Mouse (Mus musculus) neural tube, embryonic 14.5 days (tissue): ENCODE data around the gene Odaph. TPM values are rescaled to one million over a fixed set of nuclear protein-coding genes. Genes with fewer than 3 reads are reported as not detected.
A peak's percentile ranks its signal among the peaks of the same experiment; 100 is the strongest.

Experiments
- ATAC-seq: fragments of 200-750 bp; cut with Nextera tagmentation; 2 replicates; pipeline ENCODE4 v1.8.0; 2017; ENCODE audit warnings: low read depth, mild to moderate bottlenecking, moderate TSS enrichment, moderate library complexity
- H3K27ac ChIP-seq: fragments of 300-500 bp; sonication (generic); 2 replicates; pipeline ENCODE4 v1.5.1; 2014; ENCODE audit warnings: low read depth, mild to moderate bottlenecking, control low read depth, low read length, moderate library complexity, mixed read lengths
- H3K27me3 ChIP-seq: fragments of 300-500 bp; sonication (generic); 2 replicates; pipeline ENCODE4 v1.6.1; 2014; ENCODE audit warnings: low read length; ENCODE audit not compliant: control insufficient read depth, insufficient read depth
- H3K36me3 ChIP-seq: fragments of 300-500 bp; sonication (generic); 2 replicates; pipeline ENCODE4 v1.6.1; 2014; ENCODE audit warnings: low read length, mixed read lengths; ENCODE audit not compliant: control insufficient read depth, insufficient read depth
- H3K4me1 ChIP-seq: fragments of 300-500 bp; sonication (generic); 2 replicates; pipeline ENCODE4 v1.6.1; 2014; ENCODE audit warnings: low read length; ENCODE audit not compliant: control insufficient read depth, insufficient read depth
- H3K4me2 ChIP-seq: fragments of 300-500 bp; sonication (generic); 2 replicates; pipeline ENCODE4 v1.6.1; 2014; ENCODE audit warnings: mild to moderate bottlenecking, low read depth, low read length, control low read depth
- H3K4me3 ChIP-seq: fragments of 300-500 bp; sonication (generic); 2 replicates; pipeline ENCODE4 v1.5.1; 2014; ENCODE audit warnings: low read depth, low read length, control low read depth, mixed read lengths
- H3K9ac ChIP-seq: fragments of 300-500 bp; sonication (generic); replicated peaks from 2 replicates; pipeline ENCODE4 v1.6.1; 2014; ENCODE audit warnings: low read depth, mild to moderate bottlenecking, control low read depth, low read length, mixed read lengths
- H3K9me3 ChIP-seq: fragments of 300-500 bp; sonication (generic); 2 replicates; pipeline ENCODE4 v1.6.1; 2016; ENCODE audit warnings: low read length; ENCODE audit not compliant: control insufficient read depth
- WGBS: fragments of 180-500 bp; shearing (Covaris S2); extraction: QIAGEN DNeasy Blood & Tissue Kit; methylation state at CpG from one replicate; pipeline ENCODE4 v1.1.7; 2014; 5-methylcytosine and 5-hydroxymethylcytosine counted together
- polyA plus RNA-seq: library from polyadenylated mRNA; unstranded; fragments of >200 nt; fragmentation: Nextera tagmentation; extraction: Ambion mirVana; gene quantifications from 2 replicates; pipeline ENCODE4 v1.2.1, GENCODE M21; 2014

Odaph gene
- polyA plus RNA-seq, 1 experiment from 2014 or later: 0.56 TPM

GRCm38 (mm10) chr5:91961370-91961769, 25.9 kb upstream of the Odaph start:
- no peak overlapping the region; the same call in 1 of the 2 replicates for H3K9ac ChIP-seq
- H3K9me3 ChIP-seq: no peaks in the 10 kb centered on the region
- H3K27me3 ChIP-seq: no peaks in the 10 kb centered on the region
- peak overlapping the region; percentile 76 for H3K4me3 ChIP-seq
- H3K36me3 ChIP-seq: peaks cover 8% of the 10 kb centered on the region; the same call in 1 of the 2 replicates
- no peak for ATAC-seq
- H3K4me2 ChIP-seq: peak overlapping the region; percentile 51
- no peak overlapping the region for H3K27ac ChIP-seq
- WGBS: 84% methylated on average over 1 of the region's 1 CpGs
- H3K4me1 ChIP-seq: peaks cover 23% of the 10 kb centered on the region

- H3K4me3 ChIP-seq: peak overlapping the region; percentile 76
These were observed 25.0 kb upstream of the Odaph start for GRCm38 (mm10) chr5:91962259-91962638.

GRCm38 (mm10) chr5:91962639-91963440, 24.4 kb upstream of the Odaph start, which contains the start of gene Rchy1:
Gene Rchy1 (minus strand): TSS chr5:91963068.
- no peaks in the 10 kb centered on the region for H3K36me3 ChIP-seq
- peak within 1 kb of the TSS; percentile 76 for H3K4me3 ChIP-seq
- H3K27ac ChIP-seq: peak within 1 kb of the TSS; percentile 99
- WGBS: under 1% methylated on average over 65 of the region's 65 CpGs
- H3K9ac ChIP-seq: peak within 1 kb of the TSS; percentile 75
- H3K27me3 ChIP-seq: no peaks in the 10 kb centered on the region
- ATAC-seq: peak; percentile 98
- H3K9me3 ChIP-seq: no peaks in the 10 kb centered on the region
- H3K4me1 ChIP-seq: peaks cover 23% of the 10 kb centered on the region
- peak within 1 kb of the TSS; percentile 51 for H3K4me2 ChIP-seq

More at GRCm38 (mm10) chr5:91962259-91962638, 25.0 kb upstream of the Odaph start:
- under 1% methylated on average over 14 of the region's 14 CpGs for WGBS
- peak overlapping the region; percentile 99 for H3K27ac ChIP-seq
- no peaks in the 10 kb centered on the region for H3K27me3 ChIP-seq
- H3K4me2 ChIP-seq: peak overlapping the region; percentile 51
- peaks cover 23% of the 10 kb centered on the region for H3K4me1 ChIP-seq
- H3K9me3 ChIP-seq: no peaks in the 10 kb centered on the region
- H3K9ac ChIP-seq: peak overlapping the region; percentile 75
- 0 out of 2 replicates have a peak, but pooled peaks cover 2% of the 10 kb centered on the region for H3K36me3 ChIP-seq
- ATAC-seq: no peak

GRCm38 (mm10) chr5:91972046-91972445, 15.2 kb upstream of the Odaph start:
- H3K4me3 ChIP-seq: no peak overlapping the region

GRCm38 (mm10) chr5:91974002-91974401, 13.3 kb upstream of the Odaph start:
- Histone ChIP-seq H3K36me3 (no peaks in the 10 kb centered on the region), H3K27ac (no peak overlapping the region), H3K4me1 (no peaks in the 10 kb centered on the region), H3K9ac (no peak overlapping the region), H3K9me3 (no peaks in the 10 kb centered on the region), H3K27me3 (no peaks in the 10 kb centered on the region), H3K4me2 (no peak overlapping the region), H3K4me3 (no peak overlapping the region)
- ATAC-seq: no peak
- WGBS: 90% methylated on average over 7 of the region's 7 CpGs

More at GRCm38 (mm10) chr5:91972046-91972445, 15.2 kb upstream of the Odaph start:
- H3K9ac ChIP-seq: no peak overlapping the region
- no peaks in the 10 kb centered on the region for H3K4me1 ChIP-seq
- H3K4me2 ChIP-seq: no peak overlapping the region
- no peaks in the 10 kb centered on the region for H3K36me3 ChIP-seq
- H3K9me3 ChIP-seq: no peaks in the 10 kb centered on the region
- no peak overlapping the region for H3K27ac ChIP-seq
- H3K27me3 ChIP-seq: no peaks in the 10 kb centered on the region
- 90% methylated on average over 3 of the region's 3 CpGs for WGBS
- ATAC-seq: no peak

GRCm38 (mm10) chr5:91975758-91976157, 11.5 kb upstream of the Odaph start:
- H3K27ac ChIP-seq: no peak overlapping the region
- H3K27me3 ChIP-seq: no peaks in the 10 kb centered on the region
- no peak overlapping the region for H3K4me2 ChIP-seq
- no peaks in the 10 kb centered on the region for H3K36me3 ChIP-seq
- ATAC-seq: no peak
- H3K4me1 ChIP-seq: no peaks in the 10 kb centered on the region
- WGBS: 94% methylated on average over 9 of the region's 9 CpGs
- no peaks in the 10 kb centered on the region for H3K9me3 ChIP-seq
- no peak overlapping the region for H3K4me3 ChIP-seq
- H3K9ac ChIP-seq: no peak overlapping the region

- ATAC-seq: no peak
- Histone ChIP-seq H3K27ac (no peak overlapping the region), H3K4me3 (no peak overlapping the region), H3K9ac (no peak overlapping the region), H3K4me2 (no peak overlapping the region), H3K27me3 (no peaks in the 10 kb centered on the region), H3K9me3 (no peaks in the 10 kb centered on the region), H3K4me1 (no peaks in the 10 kb centered on the region), H3K36me3 (no peaks in the 10 kb centered on the region)
- 78% methylated on average over 10 of the region's 10 CpGs for WGBS
These were observed 10.5 kb upstream of the Odaph start for GRCm38 (mm10) chr5:91976566-91977396.

GRCm38 (mm10) chr5:91977397-91977770, 9.9 kb upstream of the Odaph start:
- 87% methylated on average over 2 of the region's 2 CpGs for WGBS
- H3K9ac ChIP-seq: no peak overlapping the region
- H3K4me2 ChIP-seq: no peak overlapping the region
- H3K36me3 ChIP-seq: no peaks in the 10 kb centered on the region
- ATAC-seq: no peak
- H3K27ac ChIP-seq: no peak overlapping the region
- no peaks in the 10 kb centered on the region for H3K27me3 ChIP-seq
- no peaks in the 10 kb centered on the region for H3K9me3 ChIP-seq
- H3K4me1 ChIP-seq: no peaks in the 10 kb centered on the region
- no peak overlapping the region for H3K4me3 ChIP-seq
